Mouse (Mus musculus) midbrain, embryonic 13.5 days (tissue): ENCODE data around the gene Pi16. TPM values are rescaled to one million over a fixed set of nuclear protein-coding genes. Genes with fewer than 3 reads are reported as not detected.

Experiments used
- ATAC-seq: fragments of 200-750 bp; cut with Nextera tagmentation; 2 replicates; pipeline ENCODE4 v1.8.0; 2017; ENCODE audit warnings: mild to moderate bottlenecking, moderate TSS enrichment, moderate library complexity
- H3K27ac ChIP-seq: fragments of 300-500 bp; sonication (generic); 2 replicates; pipeline ENCODE4 v1.5.1; 2015; ENCODE audit warnings: inconsistent platforms, mild to moderate bottlenecking, moderate library complexity
- H3K27me3 ChIP-seq: fragments of 300-500 bp; sonication (generic); 2 replicates; pipeline ENCODE4 v1.6.1; 2015; ENCODE audit warnings: mild to moderate bottlenecking, inconsistent platforms
- H3K36me3 ChIP-seq: fragments of 300-500 bp; sonication (generic); 2 replicates; pipeline ENCODE4 v1.6.1; 2015; ENCODE audit warnings: mild to moderate bottlenecking, inconsistent platforms
- H3K4me1 ChIP-seq: fragments of 300-500 bp; sonication (generic); replicated peaks from 2 replicates; pipeline ENCODE4 v1.6.1; 2015; ENCODE audit warnings: inconsistent platforms
- H3K4me2 ChIP-seq: fragments of 300-500 bp; sonication (generic); replicated peaks from 2 replicates; pipeline ENCODE4 v1.6.1; 2015; ENCODE audit warnings: moderate library complexity, mild to moderate bottlenecking, inconsistent platforms
- H3K4me3 ChIP-seq: fragments of 300-500 bp; sonication (generic); replicated peaks from 2 replicates; pipeline ENCODE4 v1.5.1; 2015; ENCODE audit warnings: mild to moderate bottlenecking, inconsistent platforms
- H3K9ac ChIP-seq: fragments of 300-500 bp; sonication (generic); replicated peaks from 2 replicates; pipeline ENCODE4 v1.6.1; 2015; ENCODE audit warnings: mild to moderate bottlenecking, inconsistent platforms
- H3K9me3 ChIP-seq: fragments of 300-500 bp; sonication (generic); 2 replicates; pipeline ENCODE4 v1.6.1; 2016; ENCODE audit warnings: mild to moderate bottlenecking, inconsistent platforms
- WGBS: fragments of 180-500 bp; shearing (Covaris S2); methylation state at CpG from one replicate; pipeline ENCODE4 v1.1.7; 2015; 5-methylcytosine and 5-hydroxymethylcytosine counted together
- polyA plus RNA-seq: library from polyadenylated mRNA; unstranded; fragments of >200 nt; fragmentation: Nextera tagmentation; extraction: Ambion mirVana; gene quantifications from 2 replicates; pipeline ENCODE4 v1.2.1, GENCODE M21; 2015

Gene Pi16
- polyA plus RNA-seq, 1 experiment from 2014 or later: 1.9 TPM

DNA sequence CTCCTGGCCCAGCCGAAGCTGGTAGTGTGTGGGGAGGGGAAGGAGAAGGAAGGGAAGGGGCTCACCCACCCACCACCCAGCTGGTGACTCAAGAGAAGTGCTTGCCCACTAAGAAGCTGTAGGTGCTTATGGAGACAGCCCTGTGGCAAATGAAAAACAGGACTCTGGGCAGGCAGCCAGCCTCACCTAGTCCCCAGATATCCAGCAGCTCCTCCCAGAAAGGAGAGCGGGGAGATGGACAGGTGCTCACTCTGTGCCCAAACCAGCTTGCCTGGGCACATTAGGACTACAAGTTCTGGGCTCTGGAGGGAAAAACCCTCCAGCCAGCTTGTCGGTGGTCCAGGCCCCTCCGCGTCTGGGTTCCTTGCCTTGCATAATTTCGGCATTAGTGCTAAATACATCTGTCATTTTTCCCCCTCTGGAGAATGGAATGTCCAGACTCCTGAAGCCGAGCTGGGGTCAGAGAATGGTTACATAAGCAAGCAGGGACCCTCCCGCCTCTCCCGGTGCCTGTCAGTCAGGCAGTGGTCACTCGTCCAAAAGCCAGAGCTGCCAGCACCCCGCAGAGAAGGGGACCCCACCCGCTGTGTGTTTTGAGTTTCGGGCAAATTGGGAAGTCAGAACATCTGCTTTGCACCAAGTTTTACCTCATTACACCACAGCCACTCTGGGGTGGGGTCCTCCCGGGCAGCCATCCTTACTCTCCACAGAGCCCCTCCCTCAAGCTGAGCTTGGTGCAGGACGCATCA, 12.2 kb upstream of the Pi16 start:
- Histone ChIP-seq H3K36me3 (peaks cover 22% of the 10 kb centered on the region), H3K9ac (no peak overlapping the region), H3K9me3 (no peaks in the 10 kb centered on the region), H3K4me3 (no peak overlapping the region), H3K27ac (no peak overlapping the region), H3K27me3 (no peaks in the 10 kb centered on the region), H3K4me2 (no peak overlapping the region), H3K4me1 (peaks cover 8% of the 10 kb centered on the region; the same call in 1 of the 2 replicates)
- ATAC-seq: no peak
- 31% methylated on average over 15 of the region's 15 CpGs for WGBS

DNA sequence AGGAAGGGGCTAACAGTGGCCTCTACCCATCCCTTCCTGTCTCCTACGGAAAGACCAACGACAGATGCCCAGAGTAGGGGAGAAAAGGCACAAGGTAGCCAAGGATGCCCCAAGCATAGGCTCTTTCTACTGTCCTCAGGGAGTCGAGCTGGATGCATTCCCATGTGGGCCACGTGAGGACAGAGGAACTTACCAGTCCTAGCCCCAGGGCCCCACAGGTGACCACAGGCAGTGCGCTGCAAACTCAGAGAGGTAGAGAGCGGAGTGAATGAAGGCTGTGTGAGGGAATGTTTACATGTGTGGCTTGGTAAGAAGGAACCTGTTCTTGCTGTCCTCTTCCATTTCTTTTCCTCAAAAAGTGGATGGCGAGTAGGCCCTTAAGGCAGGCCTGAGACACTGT, 11.6 kb upstream of the Pi16 start:
- H3K27me3 ChIP-seq: no peaks in the 10 kb centered on the region
- WGBS: 58% methylated on average over 7 of the region's 7 CpGs
- peaks cover 8% of the 10 kb centered on the region; the same call in 1 of the 2 replicates for H3K4me1 ChIP-seq
- H3K9me3 ChIP-seq: no peaks in the 10 kb centered on the region
- ATAC-seq: no peak
- peaks cover 15% of the 10 kb centered on the region for H3K36me3 ChIP-seq
- no peak overlapping the region for H3K4me3 ChIP-seq
- H3K27ac ChIP-seq: no peak overlapping the region
- no peak overlapping the region for H3K4me2 ChIP-seq
- H3K9ac ChIP-seq: no peak overlapping the region

DNA sequence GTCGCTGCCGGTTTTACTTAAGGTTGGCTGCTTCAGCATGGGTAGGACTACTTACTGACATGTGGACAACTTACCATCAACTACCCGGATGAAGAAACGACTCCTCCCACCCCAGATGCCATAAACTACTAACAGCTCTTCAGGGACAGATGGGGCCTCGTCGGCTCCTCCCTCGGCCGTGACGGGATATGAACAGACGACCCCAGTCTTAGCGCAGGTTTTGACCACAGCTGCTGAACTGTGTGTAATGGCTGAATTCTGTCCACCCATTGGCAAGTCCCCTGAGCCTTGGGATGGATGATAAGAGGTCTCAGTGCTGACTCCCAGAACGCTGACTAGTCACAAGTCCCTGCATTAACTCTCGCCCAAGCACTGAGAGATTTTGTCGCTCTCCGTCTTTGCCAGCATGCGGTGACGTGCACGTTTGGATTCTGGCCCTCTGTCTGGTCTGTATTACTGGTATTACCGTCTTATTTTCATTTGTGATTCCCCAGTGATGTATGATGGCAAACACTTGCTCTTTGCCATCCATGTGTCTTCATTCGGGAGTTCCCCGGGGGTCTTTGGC, 7.3 kb upstream of the Pi16 start:
- WGBS: 83% methylated on average over 21 of the region's 21 CpGs
- Histone ChIP-seq H3K4me1 (peaks cover 8% of the 10 kb centered on the region; the same call in 1 of the 2 replicates), H3K9me3 (0 out of 2 replicates have a peak, but pooled peaks cover 3% of the 10 kb centered on the region), H3K9ac (no peak overlapping the region), H3K36me3 (no peaks in the 10 kb centered on the region), H3K4me2 (no peak overlapping the region), H3K4me3 (no peak overlapping the region), H3K27me3 (no peaks in the 10 kb centered on the region), H3K27ac (no peak overlapping the region)
- no peak for ATAC-seq

DNA sequence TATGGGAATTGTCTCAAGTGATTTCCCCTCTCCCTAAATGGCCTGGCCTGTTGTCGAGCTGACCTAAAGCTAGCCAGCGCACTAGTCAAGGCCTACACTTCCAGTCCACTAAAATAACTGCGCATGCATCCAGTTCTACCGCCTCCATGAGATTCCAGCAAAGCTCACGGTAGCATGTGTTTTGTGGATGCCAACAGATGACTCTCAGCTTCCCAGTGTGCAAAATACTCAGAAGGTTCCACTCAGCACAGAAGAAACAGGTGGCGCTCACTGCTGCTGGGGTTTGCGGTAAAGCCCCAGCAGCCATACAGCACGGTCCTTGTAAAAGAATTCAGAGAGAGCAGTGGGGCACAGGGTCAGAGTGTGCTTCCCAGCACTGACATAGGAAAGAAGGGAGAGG, 5.9 kb upstream of the Pi16 start:
- 90% methylated on average over 8 of the region's 8 CpGs for WGBS
- no peak for ATAC-seq
- no peak overlapping the region for H3K9ac ChIP-seq
- H3K4me2 ChIP-seq: no peak overlapping the region
- 0 out of 2 replicates have a peak, but pooled peaks cover 3% of the 10 kb centered on the region for H3K4me1 ChIP-seq
- H3K4me3 ChIP-seq: no peak overlapping the region
- H3K27me3 ChIP-seq: no peaks in the 10 kb centered on the region
- no peaks in the 10 kb centered on the region for H3K36me3 ChIP-seq
- no peak overlapping the region for H3K27ac ChIP-seq
- 0 out of 2 replicates have a peak, but pooled peaks cover 3% of the 10 kb centered on the region for H3K9me3 ChIP-seq

DNA sequence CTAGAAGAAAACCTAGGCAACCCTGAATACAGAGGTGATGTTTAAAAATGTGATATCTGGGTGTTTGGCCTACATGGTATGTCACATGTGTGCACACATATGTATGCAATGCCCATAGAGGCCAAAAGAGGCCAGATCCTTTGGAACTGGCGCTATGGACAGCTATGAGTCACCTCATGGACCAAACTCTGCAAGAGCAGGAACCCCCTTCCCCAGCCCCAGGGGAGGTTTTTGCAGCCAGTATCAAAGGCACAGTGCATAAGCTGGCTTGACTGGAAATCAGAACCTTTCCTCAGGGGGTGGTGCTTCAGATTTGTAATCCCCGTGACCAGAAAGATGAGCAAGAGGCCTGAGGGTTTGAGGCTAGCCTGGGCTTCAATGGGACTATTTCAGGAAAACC, 5.4 kb upstream of the Pi16 start:
- Histone ChIP-seq H3K9ac (no peak overlapping the region), H3K4me2 (no peak overlapping the region), H3K27ac (no peak overlapping the region), H3K4me3 (no peak overlapping the region), H3K27me3 (no peaks in the 10 kb centered on the region), H3K9me3 (0 out of 2 replicates have a peak, but pooled peaks cover 3% of the 10 kb centered on the region), H3K36me3 (no peaks in the 10 kb centered on the region), H3K4me1 (0 out of 2 replicates have a peak, but pooled peaks cover 3% of the 10 kb centered on the region)
- WGBS: 88% methylated on average over 2 of the region's 2 CpGs
- ATAC-seq: no peak

DNA sequence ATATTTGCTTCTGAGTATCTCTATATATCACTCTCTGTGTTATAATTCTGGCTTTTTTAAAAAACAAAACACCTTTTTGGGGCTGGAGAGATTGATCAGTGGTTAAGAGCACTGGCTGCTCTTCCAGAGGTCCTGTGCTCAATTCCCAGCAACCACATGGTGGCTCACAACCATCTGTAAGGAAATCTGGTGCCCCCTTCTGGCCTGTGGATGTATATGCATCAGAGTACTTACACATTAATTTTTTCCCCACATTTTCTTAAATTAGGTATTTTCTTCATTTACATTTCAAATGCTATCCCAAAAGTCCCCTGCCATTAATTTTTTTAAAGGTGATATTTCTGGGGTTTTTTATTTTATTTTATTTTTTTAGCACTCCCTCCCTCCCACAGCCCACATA, 4.2 kb upstream of the Pi16 start:
- ATAC-seq: no peak

DNA sequence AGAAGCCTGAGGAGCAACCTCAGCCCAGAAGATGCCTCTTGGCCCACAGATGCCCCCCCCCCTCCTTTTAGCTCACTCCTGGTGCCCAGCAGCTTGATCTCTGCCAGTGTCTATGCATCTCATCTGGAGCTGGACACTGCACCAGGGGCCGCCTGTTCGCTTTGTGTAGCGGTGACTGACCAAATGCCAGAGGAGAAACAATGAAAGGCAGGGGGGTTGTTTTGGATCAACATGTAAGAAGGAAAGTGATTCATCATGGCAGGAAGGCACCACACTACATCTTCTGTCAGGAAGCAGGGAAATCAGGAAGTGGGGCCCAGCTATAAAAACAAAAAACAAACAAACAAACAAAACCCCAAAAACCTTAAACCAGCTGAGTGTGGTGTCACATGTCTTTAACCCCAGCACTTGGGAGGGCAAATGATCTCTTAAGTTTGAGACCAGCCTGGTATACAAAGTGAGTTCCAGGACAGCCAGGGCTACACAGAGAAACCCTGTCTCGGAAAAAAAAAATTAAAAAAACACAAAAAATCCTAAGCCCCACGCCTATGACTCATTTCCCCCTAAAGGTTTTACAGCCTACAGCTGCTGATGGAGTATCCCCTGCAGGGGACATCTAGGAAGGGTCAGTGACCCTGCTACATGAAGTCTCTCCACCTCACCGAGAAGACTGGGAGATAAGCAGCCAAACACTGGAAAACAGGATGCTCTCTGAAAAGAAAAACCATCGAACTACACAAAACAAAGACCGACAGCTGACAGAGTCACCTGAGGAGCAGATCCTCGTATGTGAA, 1.6 kb upstream of the Pi16 start:
- H3K27ac ChIP-seq: no peak overlapping the region
- 0 out of 2 replicates have a peak overlapping the region, but pooled peaks have one; percentile 14 for H3K9ac ChIP-seq
- WGBS: 46% methylated on average over 9 of the region's 9 CpGs
- H3K4me2 ChIP-seq: no peak overlapping the region
- no peak for ATAC-seq
- H3K4me1 ChIP-seq: 0 out of 2 replicates have a peak, but pooled peaks cover 11% of the 10 kb centered on the region
- H3K27me3 ChIP-seq: peaks cover 8% of the 10 kb centered on the region
- no peaks in the 10 kb centered on the region for H3K36me3 ChIP-seq
- H3K4me3 ChIP-seq: no peak overlapping the region
- H3K9me3 ChIP-seq: 0 out of 2 replicates have a peak, but pooled peaks cover 3% of the 10 kb centered on the region

More for the DNA sequence above, 4.2 kb upstream of the Pi16 start:
- Histone ChIP-seq H3K4me3 (no peak overlapping the region), H3K4me2 (no peak overlapping the region), H3K36me3 (no peaks in the 10 kb centered on the region), H3K4me1 (0 out of 2 replicates have a peak, but pooled peaks cover 3% of the 10 kb centered on the region), H3K27me3 (no peaks in the 10 kb centered on the region), H3K9me3 (0 out of 2 replicates have a peak, but pooled peaks cover 3% of the 10 kb centered on the region), H3K9ac (no peak overlapping the region), H3K27ac (no peak overlapping the region)

DNA sequence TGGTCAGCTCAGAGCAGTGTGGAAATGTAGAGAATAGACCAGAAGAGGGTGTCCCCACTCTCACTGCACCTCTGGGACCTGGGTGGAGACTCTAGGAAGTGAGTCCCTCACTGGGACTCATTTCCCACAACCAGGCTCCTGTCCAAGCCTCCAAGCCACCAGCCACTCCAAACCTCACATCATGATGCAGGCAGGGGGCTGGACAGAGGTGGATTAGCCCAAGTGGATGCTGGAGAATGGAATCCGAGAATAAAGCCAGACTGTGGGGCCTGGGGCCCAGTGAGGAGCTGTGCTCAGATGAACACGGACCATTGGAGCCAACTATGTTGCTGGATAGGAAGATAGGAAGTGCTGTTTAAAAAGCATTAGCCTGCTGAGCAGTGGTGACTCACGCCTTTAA, 589 bp upstream of the Pi16 start:
- H3K4me3 ChIP-seq: no peak overlapping the region
- no peak overlapping the region for H3K9ac ChIP-seq
- no peak overlapping the region for H3K27ac ChIP-seq
- H3K27me3 ChIP-seq: peaks cover 18% of the 10 kb centered on the region
- 52% methylated on average over 3 of the region's 3 CpGs for WGBS
- H3K36me3 ChIP-seq: no peaks in the 10 kb centered on the region
- peaks cover 15% of the 10 kb centered on the region; the same call in 1 of the 2 replicates for H3K4me1 ChIP-seq
- ATAC-seq: no peak
- H3K4me2 ChIP-seq: no peak overlapping the region
- 0 out of 2 replicates have a peak, but pooled peaks cover 3% of the 10 kb centered on the region for H3K9me3 ChIP-seq

DNA sequence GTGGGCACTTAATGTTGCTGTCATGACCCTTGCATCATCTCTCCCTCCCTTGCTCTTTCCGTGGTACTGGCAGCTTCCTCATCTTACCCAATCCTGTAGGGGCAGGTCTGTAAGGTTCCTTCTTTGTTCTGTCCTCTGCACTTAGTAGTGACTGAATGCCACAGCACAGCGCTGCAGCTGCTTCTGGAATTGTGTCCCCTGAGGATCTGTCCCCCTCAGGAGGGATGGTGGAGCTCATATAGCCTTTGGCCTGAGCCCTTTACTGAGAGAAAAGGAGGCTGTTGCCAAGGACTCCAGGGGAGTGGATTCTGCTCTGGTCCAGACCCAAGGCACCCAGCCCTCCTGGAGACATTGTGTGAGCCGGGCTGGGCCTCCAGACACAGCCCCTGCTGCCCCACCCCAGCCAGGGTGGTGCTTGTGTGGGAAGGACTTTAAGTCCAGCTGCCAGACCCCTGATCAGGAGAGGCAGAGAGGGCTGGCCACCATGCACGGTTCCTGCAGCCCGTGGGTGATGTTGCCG, 1.3 kb downstream of the Pi16 start:
- H3K4me1 ChIP-seq: peaks cover 24% of the 10 kb centered on the region
- no peaks in the 10 kb centered on the region for H3K36me3 ChIP-seq
- no peak overlapping the region for H3K27ac ChIP-seq
- peaks cover 32% of the 10 kb centered on the region for H3K27me3 ChIP-seq
- H3K9me3 ChIP-seq: no peaks in the 10 kb centered on the region
- no peak for ATAC-seq
- H3K4me3 ChIP-seq: no peak overlapping the region
- 53% methylated on average over 6 of the region's 6 CpGs for WGBS
- no peak overlapping the region for H3K9ac ChIP-seq
- H3K4me2 ChIP-seq: no peak overlapping the region

DNA sequence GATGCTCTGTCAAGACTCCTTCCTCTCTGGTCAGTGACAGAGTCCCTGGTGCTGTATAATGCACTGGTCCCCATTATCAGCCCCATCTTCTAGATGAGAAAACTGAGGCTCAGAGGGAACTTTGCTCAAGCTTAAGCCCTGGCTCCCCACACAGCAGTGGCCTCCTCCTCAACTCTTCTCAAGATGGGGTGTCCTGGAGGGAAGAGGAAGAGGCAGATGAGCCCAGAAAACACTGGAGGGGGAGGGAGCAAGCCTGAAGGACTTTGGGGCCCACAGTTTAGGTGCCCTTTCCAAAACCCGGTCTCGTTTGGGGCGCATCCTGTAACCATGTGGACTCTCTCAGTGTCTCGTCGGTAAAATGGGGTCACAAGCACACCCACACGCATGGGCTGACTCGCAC, 2.0 kb downstream of the Pi16 start:
- Histone ChIP-seq H3K36me3 (no peaks in the 10 kb centered on the region), H3K4me1 (peaks cover 24% of the 10 kb centered on the region), H3K27me3 (peaks cover 32% of the 10 kb centered on the region), H3K27ac (no peak overlapping the region), H3K4me2 (no peak overlapping the region), H3K4me3 (no peak overlapping the region), H3K9ac (no peak overlapping the region), H3K9me3 (no peaks in the 10 kb centered on the region)
- ATAC-seq: no peak
- WGBS: 89% methylated on average over 7 of the region's 7 CpGs

DNA sequence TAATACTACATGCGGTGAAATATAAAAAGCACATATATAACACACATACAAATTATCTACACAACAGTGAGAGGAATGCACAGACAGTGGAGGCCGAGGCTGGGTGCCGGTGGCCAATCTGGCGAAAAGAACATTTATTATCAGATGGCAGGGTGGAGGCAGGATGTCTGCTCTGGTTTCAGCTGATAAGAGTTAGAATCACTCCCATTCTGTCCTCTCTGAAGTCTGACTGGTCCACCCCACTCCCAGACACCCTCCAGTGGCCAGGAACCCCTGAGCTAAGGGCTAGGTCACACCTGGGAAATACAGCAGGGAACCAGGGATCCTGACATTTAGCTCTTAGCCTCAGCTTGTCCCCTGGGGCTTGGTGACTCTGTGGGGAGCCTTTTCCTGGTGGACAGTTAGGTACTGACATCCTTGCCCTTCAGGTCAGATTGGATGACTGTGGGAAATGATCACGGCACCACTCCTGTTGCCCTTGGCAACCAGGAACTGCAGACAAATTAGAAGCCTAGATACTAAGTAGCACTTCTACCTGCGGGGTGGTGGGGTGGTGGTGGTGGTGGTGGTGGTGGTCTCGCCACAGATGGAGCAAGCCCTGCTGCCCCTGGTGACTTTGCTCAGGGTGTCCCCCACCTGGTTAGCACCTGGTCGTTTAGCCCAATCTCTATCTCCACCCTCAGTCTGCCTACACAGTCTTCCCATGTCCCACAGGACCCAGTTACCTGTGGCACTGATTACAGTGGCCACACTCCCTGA, 2.6 kb downstream of the Pi16 start:
- no peaks in the 10 kb centered on the region for H3K36me3 ChIP-seq
- H3K4me1 ChIP-seq: peaks cover 24% of the 10 kb centered on the region
- H3K4me3 ChIP-seq: no peak overlapping the region
- H3K4me2 ChIP-seq: no peak overlapping the region
- H3K27ac ChIP-seq: no peak overlapping the region
- no peak overlapping the region for H3K9ac ChIP-seq
- ATAC-seq: no peak
- H3K27me3 ChIP-seq: peaks cover 32% of the 10 kb centered on the region
- no peaks in the 10 kb centered on the region for H3K9me3 ChIP-seq
- 72% methylated on average over 8 of the region's 8 CpGs for WGBS
